Mouse (Mus musculus) heart, adult 2 months (tissue): ENCODE results near the gene Nckap5. TPM values are rescaled to one million over a fixed set of nuclear protein-coding genes. Genes with fewer than 3 reads are reported as not detected.

Experiments used
- DNase-seq, 2 experiments: peaks; one replicate each; pipeline ENCODE4 v3.0.0; 2021
- H3K27ac ChIP-seq: fragments of 200-600 bp; 2 replicates; pipeline ENCODE4 v1.8.1; 2022
- H3K27me3 ChIP-seq: fragments of 200-500 bp; 2 replicates; pipeline ENCODE4 v1.6.1; 2012; ENCODE audit warnings: mild to moderate bottlenecking, low read length, inconsistent platforms, mixed read lengths; ENCODE audit not compliant: control insufficient read depth, insufficient read depth
- H3K36me3 ChIP-seq: fragments of 200-500 bp; 2 replicates; pipeline ENCODE4 v1.6.1; 2012; ENCODE audit warnings: low read length, inconsistent platforms; ENCODE audit not compliant: control insufficient read depth, insufficient read depth
- H3K4me1 ChIP-seq: fragments of 200-500 bp; 2 replicates; pipeline ENCODE4 v1.6.1; 2011; ENCODE audit warnings: low read length; ENCODE audit not compliant: control insufficient read depth, insufficient read depth
- H3K4me3 ChIP-seq: fragments of 200-600 bp; 2 replicates; pipeline ENCODE4 v1.8.1; 2022
- H3K79me2 ChIP-seq: fragments of 200-500 bp; replicated peaks from 2 replicates; pipeline ENCODE4 v1.6.1; 2012; ENCODE audit warnings: mild to moderate bottlenecking, inconsistent platforms, low read length, moderate library complexity, mixed read lengths; ENCODE audit not compliant: control insufficient read depth, insufficient read depth
- H3K9ac ChIP-seq: fragments of 200-500 bp; 2 replicates; pipeline ENCODE4 v1.6.1; 2012; ENCODE audit warnings: low read depth, mild to moderate bottlenecking, control low read depth, inconsistent platforms, low read length, mixed read lengths
- CTCF ChIP-seq: fragments of 200-600 bp; IDR thresholded peaks from 2 replicates; pipeline ENCODE4 v1.8.1; 2022; ENCODE audit warnings: antibody characterized with exemption, mild to moderate bottlenecking, moderate library complexity
- EP300 ChIP-seq: fragments of 200-500 bp; IDR thresholded peaks from 2 replicates; pipeline ENCODE4 v1.6.1; 2011; ENCODE audit warnings: low read depth, low read length, control low read depth; ENCODE audit not compliant: insufficient read depth
- POLR2A ChIP-seq: fragments of 200-500 bp; IDR thresholded peaks from 2 replicates; pipeline ENCODE4 v1.6.1; 2011; ENCODE audit warnings: mild to moderate bottlenecking, low read depth, low read length, control low read depth; ENCODE audit not compliant: insufficient read depth
- WGBS: fragments of 180-500 bp; shearing (Covaris S2); methylation state at CpG from one replicate; pipeline ENCODE4 v1.1.7; 2018; 5-methylcytosine and 5-hydroxymethylcytosine counted together
- intact Hi-C: fragments of 180-260 bp; cut with DNase I; formaldehyde crosslinking; loops from one replicate; pipeline ENCODE4 v1.15.1; 2025
- polyA plus RNA-seq: library from polyadenylated mRNA; depleted of rRNA; stranded (reverse); fragments of >200 nt; gene quantifications from 2 replicates; pipeline ENCODE4 v1.2.3, GENCODE M21; 2012
- total RNA-seq, 2 experiments: library from RNA; stranded (reverse); gene quantifications; 2 replicates each; pipeline ENCODE4 v1.2.3; 2021

Nckap5 gene
- total and polyA plus RNA-seq, 3 experiments: 2.8 to 9.6 (median 6.0) TPM

DNA sequence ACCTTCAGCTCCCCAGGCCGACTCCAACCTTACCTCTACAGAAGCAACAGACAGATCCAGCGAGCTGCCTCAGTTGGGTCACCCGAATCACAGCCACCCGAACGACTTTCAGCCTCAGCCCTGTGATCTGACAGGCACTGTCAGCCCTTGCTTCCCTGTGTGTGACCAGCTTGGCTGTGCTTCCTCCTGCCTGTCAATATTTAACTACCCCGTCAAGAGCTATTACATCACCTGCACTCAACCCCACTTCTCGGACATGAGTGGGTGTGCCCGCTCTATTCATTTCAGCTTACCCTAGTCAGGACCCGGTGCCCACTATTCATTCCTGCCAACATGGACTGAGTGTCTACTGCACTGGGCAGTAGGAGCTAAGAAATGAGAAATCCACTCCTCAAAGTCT is 226.0 kb downstream of the Nckap5 start:
- H3K36me3 ChIP-seq: no peaks in the 10 kb centered on the region
- H3K27me3 ChIP-seq: no peaks in the 10 kb centered on the region
- TF ChIP-seq EP300 (no peak), CTCF (no peak), POLR2A (no peak)
- H3K79me2 ChIP-seq: no peaks in the 10 kb centered on the region
- intact Hi-C loops: no loop called here
- no peak overlapping the region for H3K9ac ChIP-seq
- DNase-seq: no peak
- H3K27ac ChIP-seq: no peak overlapping the region
- no peaks in the 10 kb centered on the region for H3K4me1 ChIP-seq
- H3K4me3 ChIP-seq: no peak overlapping the region
- 79% methylated on average over 9 of the region's 9 CpGs for WGBS

DNA sequence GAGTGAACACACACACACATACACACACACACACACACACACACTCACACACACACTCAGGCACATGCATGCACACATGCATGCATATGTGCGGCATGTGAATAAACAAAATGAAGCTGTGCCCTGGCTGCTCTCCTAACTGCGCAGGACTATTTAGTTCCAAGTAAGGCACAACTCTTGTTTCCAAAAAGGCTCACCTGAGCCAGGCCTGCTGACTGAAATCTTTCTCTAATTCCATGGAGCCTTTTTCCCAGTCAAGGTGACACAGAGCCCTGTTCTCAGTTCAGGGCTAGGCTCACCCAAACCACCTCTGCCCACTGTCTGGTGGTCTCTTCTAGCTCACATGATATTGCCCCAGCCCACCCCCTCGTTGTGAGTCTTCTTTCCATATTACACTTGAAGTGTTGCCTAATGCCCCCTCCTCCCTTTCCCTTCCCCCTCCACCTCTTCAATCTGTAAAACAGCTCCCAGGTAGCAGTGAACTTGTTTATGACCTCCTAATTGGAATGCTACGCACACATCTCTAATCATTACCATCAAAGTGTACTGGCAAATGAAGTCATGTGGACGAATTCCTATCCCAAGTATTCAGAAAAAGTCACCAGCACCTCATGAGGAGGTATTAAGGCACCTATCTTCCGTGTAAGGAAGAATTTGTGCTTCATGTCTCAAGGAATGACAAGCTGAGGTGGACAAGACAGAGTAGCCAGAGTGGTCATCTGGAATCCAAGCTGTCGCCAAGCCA is 226.7 kb downstream of the Nckap5 start:
- no peaks in the 10 kb centered on the region for H3K4me1 ChIP-seq
- no peak for TF ChIP-seq CTCF
- TF ChIP-seq POLR2A: no peak
- TF ChIP-seq EP300: no peak
- H3K36me3 ChIP-seq: no peaks in the 10 kb centered on the region
- DNase-seq: no peak
- H3K4me3 ChIP-seq: no peak overlapping the region
- no peaks in the 10 kb centered on the region for H3K27me3 ChIP-seq
- H3K79me2 ChIP-seq: no peaks in the 10 kb centered on the region
- H3K27ac ChIP-seq: no peak overlapping the region
- intact Hi-C loops: no loop called here
- WGBS: 87% methylated on average over 7 of the region's 7 CpGs
- H3K9ac ChIP-seq: no peak overlapping the region

DNA sequence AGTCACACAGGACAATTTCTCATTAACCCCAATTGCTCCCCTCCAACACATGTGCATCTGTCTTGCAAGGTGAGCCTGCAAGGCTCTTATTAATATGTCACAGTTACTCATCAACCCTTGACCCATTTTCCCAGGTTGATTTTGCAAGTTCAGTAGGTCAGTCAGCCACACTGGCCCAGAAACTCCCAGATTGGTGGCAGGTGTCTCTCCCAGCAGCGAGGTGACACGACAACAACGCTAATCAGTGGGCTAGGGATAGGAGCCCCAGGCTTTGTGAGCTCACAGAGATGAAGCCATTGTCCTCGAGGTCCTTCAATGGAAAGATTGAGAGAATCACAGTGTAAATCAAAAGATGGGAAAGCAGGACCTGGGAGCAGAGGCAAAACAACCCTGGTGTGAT is 230.0 kb downstream of the Nckap5 start:
- H3K9ac ChIP-seq: no peak overlapping the region
- H3K27me3 ChIP-seq: no peaks in the 10 kb centered on the region
- WGBS: 84% methylated on average over 4 of the region's 4 CpGs
- peaks cover 1% of the 10 kb centered on the region; the same call in 1 of the 2 replicates for H3K4me1 ChIP-seq
- H3K79me2 ChIP-seq: no peaks in the 10 kb centered on the region
- peaks cover 2% of the 10 kb centered on the region; the same call in 1 of the 2 replicates for H3K36me3 ChIP-seq
- no peak overlapping the region for H3K4me3 ChIP-seq
- no peak overlapping the region for H3K27ac ChIP-seq
- intact Hi-C loops: no loop called here
- TF ChIP-seq EP300: no peak
- TF ChIP-seq CTCF: no peak
- no peak for TF ChIP-seq POLR2A
- no peak for DNase-seq

DNA sequence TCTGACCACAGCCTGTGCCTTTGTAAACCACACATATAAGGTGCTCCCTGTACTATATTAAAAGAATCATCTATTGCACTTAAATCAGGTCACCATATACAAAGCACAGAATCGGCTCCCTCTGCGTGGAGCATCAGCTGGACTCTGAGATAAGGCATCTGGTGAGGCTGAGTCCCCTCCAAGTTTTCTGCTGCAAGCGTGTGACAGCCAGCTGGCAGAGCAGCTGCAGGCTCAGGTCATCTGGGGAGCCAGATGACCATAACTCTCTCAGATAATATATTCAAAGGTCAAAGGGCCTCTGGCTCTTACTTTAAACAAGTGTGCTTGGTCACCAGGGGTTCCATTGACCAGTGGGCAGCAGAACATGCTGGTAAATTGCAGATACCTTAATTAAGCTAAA is 233.2 kb downstream of the Nckap5 start:
- DNase-seq: peak; percentile 40 to 54
- 23% methylated on average over 3 of the region's 3 CpGs for WGBS
- Histone ChIP-seq H3K27me3 (no peaks in the 10 kb centered on the region), H3K36me3 (peaks cover 2% of the 10 kb centered on the region; the same call in 1 of the 2 replicates), H3K27ac (no peak overlapping the region), H3K4me1 (peaks cover 6% of the 10 kb centered on the region; the same call in 1 of the 2 replicates), H3K4me3 (no peak overlapping the region), H3K9ac (no peak overlapping the region), H3K79me2 (no peaks in the 10 kb centered on the region)
- intact Hi-C loops: no loop called here
- no peak for TF ChIP-seq EP300
- no peak for TF ChIP-seq CTCF
- TF ChIP-seq POLR2A: no peak

DNA sequence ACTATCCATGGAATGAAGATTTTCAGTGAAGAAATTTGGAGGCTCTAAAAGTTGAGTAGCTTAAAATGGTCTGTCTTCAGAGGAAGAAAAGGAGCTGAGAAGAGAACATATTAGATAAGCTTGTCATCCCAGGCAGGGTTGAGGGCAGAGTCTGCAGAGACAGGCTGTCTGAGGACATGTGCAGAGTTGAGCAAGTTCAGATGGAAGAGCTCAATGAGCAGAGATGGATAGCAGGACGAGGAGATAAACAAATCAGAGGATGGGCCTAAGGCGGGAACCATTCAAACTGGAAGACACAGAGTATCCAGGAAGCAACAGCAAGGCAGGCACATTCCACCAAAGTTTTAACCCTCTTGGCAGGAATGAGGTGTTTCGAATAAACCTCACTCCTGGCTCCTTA is 235.8 kb downstream of the Nckap5 start:
- no peaks in the 10 kb centered on the region for H3K27me3 ChIP-seq
- intact Hi-C loops: no loop called here
- no peak overlapping the region for H3K27ac ChIP-seq
- no peak overlapping the region for H3K4me3 ChIP-seq
- peaks cover 6% of the 10 kb centered on the region; the same call in 1 of the 2 replicates for H3K4me1 ChIP-seq
- peaks cover 2% of the 10 kb centered on the region; the same call in 1 of the 2 replicates for H3K36me3 ChIP-seq
- no peak overlapping the region for H3K9ac ChIP-seq
- no peaks in the 10 kb centered on the region for H3K79me2 ChIP-seq
- 56% methylated on average over 3 of the region's 3 CpGs for WGBS
- TF ChIP-seq CTCF (no peak), EP300 (no peak), POLR2A (no peak)
- DNase-seq: no peak

DNA sequence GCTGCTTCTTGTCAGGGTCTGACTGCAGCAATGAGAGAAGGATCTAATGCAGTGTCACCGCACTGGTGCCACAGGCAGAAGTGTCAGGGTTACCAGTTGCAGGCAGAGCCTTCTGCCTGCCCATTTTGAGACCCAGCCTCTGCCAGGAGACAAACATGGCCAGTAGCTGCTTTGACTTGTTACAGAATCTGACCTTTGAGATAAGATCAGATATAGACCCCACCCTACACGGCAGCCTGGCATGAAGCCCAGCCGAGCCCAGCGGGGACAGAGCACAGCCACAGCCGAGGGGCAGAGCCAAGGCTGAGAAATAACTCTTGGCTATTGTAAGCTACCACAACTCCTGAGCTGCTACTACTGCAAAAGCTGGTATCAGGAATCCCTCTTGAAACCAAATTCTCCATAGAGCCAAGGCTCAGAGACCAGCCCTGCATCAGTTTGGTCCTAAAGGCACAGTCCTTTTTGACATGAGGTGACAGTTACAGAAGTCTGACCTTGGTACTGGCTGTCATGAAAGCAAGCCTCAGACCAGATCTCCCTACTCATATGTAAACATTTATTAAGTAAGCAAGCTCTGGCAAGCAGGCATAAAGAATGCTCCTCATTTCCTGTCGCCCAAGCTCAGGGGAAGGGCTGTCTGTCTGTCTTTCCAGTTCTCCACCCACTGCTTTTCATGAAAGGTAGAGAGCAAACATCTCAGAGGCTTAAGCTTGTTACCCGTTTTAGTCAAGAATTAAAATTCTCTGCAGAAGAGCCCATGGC is 237.4 kb downstream of the Nckap5 start:
- H3K79me2 ChIP-seq: no peaks in the 10 kb centered on the region
- H3K27ac ChIP-seq: no peak overlapping the region
- H3K4me3 ChIP-seq: no peak overlapping the region
- 40% methylated on average over 7 of the region's 7 CpGs for WGBS
- no peak overlapping the region for H3K9ac ChIP-seq
- H3K36me3 ChIP-seq: peaks cover 2% of the 10 kb centered on the region; the same call in 1 of the 2 replicates
- H3K27me3 ChIP-seq: no peaks in the 10 kb centered on the region
- peak; percentile 27 to 39 for DNase-seq
- no peak for TF ChIP-seq EP300
- TF ChIP-seq CTCF: no peak
- TF ChIP-seq POLR2A: no peak
- peaks cover 6% of the 10 kb centered on the region; the same call in 1 of the 2 replicates for H3K4me1 ChIP-seq
- intact Hi-C loops: no loop called here
